Mouse (Mus musculus): ENCODE data around the gene Arhgef40. TPM values are rescaled to one million over a fixed set of nuclear protein-coding genes. Genes with fewer than 3 reads are reported as not detected.

Gene Arhgef40
- polyA plus RNA-seq, 1 experiment: 36.1 TPM

DNA sequence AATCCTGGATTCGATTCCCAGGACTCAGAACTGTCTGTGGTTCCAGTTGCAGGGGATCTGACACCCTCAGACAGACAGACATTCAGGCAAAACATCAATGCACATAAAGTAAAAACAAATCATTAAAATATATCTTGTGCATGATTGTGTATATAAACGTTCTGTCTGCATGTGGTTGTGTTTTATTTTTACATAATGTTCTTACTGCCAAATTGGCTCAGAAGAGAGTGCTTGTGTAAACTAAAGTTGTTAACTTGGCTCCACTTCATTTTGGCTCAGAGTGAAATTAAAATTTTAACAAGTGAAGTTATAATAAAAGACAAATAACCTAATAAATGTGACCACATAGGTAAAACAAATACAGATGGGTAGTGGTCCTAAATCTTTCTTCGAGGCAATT, 17.1 kb upstream of the Arhgef40 start:
- no peaks in the 10 kb centered on the region for H3K4me1 ChIP-seq (ENCODE audit: control insufficient read depth, insufficient read depth, low read length)
- no peaks in the 10 kb centered on the region for H3K36me3 ChIP-seq (ENCODE audit: control insufficient read depth, insufficient read depth, low read length)
- DNase-seq: no peak
- H3K4me3 ChIP-seq (ENCODE audit: insufficient read depth, low read depth, low read length): no peak overlapping the region
- no peak overlapping the region for H3K27ac ChIP-seq (ENCODE audit: insufficient read depth, low read depth, low read length)
- WGBS: 75% methylated on average over 3 of the region's 3 CpGs
- no peak for TF ChIP-seq POLR2A (IDR thresholded peaks at IDR 0.05; ENCODE audit: low read depth, low read length)
- TF ChIP-seq CTCF (conservative IDR thresholded peaks at IDR 0.05; ENCODE audit: insufficient read depth, insufficient read length, low read depth, low read length): no peak
- no peaks in the 10 kb centered on the region for H3K27me3 ChIP-seq (replicated peaks; ENCODE audit: control insufficient read depth, insufficient read depth, low read length)

GRCm38 (mm10) chr14:51979252-51979651, 5.3 kb upstream of the Arhgef40 start:
- DNase-seq: no peak
- Histone ChIP-seq H3K4me3 (ENCODE audit: insufficient read depth, low read depth, low read length) (no peak overlapping the region), H3K27ac (ENCODE audit: insufficient read depth, low read depth, low read length) (no peak overlapping the region), H3K27me3 (replicated peaks; ENCODE audit: control insufficient read depth, insufficient read depth, low read length) (no peaks in the 10 kb centered on the region), H3K4me1 (ENCODE audit: control insufficient read depth, insufficient read depth, low read length) (no peaks in the 10 kb centered on the region), H3K36me3 (ENCODE audit: control insufficient read depth, insufficient read depth, low read length) (no peaks in the 10 kb centered on the region)
- 88% methylated on average over 3 of the region's 3 CpGs for WGBS
- TF ChIP-seq POLR2A (IDR thresholded peaks at IDR 0.05; ENCODE audit: low read depth, low read length) (no peak), CTCF (conservative IDR thresholded peaks at IDR 0.05; ENCODE audit: insufficient read depth, insufficient read length, low read depth, low read length) (no peak)

GRCm38 (mm10) chr14:51983251-51983650, 1.3 kb upstream of the Arhgef40 start:
- no peak for DNase-seq
- 67% methylated on average over 4 of the region's 4 CpGs for WGBS

GRCm38 (mm10) chr14:51983855-51984246, 668 bp upstream of the Arhgef40 start:
- DNase-seq: no peak
- H3K4me1 ChIP-seq (ENCODE audit: control insufficient read depth, insufficient read depth, low read length): no peaks in the 10 kb centered on the region
- no peaks in the 10 kb centered on the region for H3K27me3 ChIP-seq (replicated peaks; ENCODE audit: control insufficient read depth, insufficient read depth, low read length)
- 62% methylated on average over 10 of the region's 10 CpGs for WGBS
- 0 out of 2 replicates have a peak overlapping the region, but pooled peaks have one; percentile 80 for H3K4me3 ChIP-seq (ENCODE audit: insufficient read depth, low read depth, low read length)
- H3K27ac ChIP-seq (ENCODE audit: insufficient read depth, low read depth, low read length): no peak overlapping the region
- no peak for TF ChIP-seq POLR2A (IDR thresholded peaks at IDR 0.05; ENCODE audit: low read depth, low read length)
- no peak for TF ChIP-seq CTCF (conservative IDR thresholded peaks at IDR 0.05; ENCODE audit: insufficient read depth, insufficient read length, low read depth, low read length)
- H3K36me3 ChIP-seq (ENCODE audit: control insufficient read depth, insufficient read depth, low read length): no peaks in the 10 kb centered on the region

More at GRCm38 (mm10) chr14:51983251-51983650, 1.3 kb upstream of the Arhgef40 start:
- H3K4me3 ChIP-seq (ENCODE audit: insufficient read depth, low read depth, low read length): no peak overlapping the region
- H3K4me1 ChIP-seq (ENCODE audit: control insufficient read depth, insufficient read depth, low read length): no peaks in the 10 kb centered on the region
- H3K27ac ChIP-seq (ENCODE audit: insufficient read depth, low read depth, low read length): no peak overlapping the region
- H3K27me3 ChIP-seq (replicated peaks; ENCODE audit: control insufficient read depth, insufficient read depth, low read length): no peaks in the 10 kb centered on the region
- no peaks in the 10 kb centered on the region for H3K36me3 ChIP-seq (ENCODE audit: control insufficient read depth, insufficient read depth, low read length)
- TF ChIP-seq POLR2A (IDR thresholded peaks at IDR 0.05; ENCODE audit: low read depth, low read length) (no peak), CTCF (conservative IDR thresholded peaks at IDR 0.05; ENCODE audit: insufficient read depth, insufficient read length, low read depth, low read length) (no peak)

- WGBS: 9% methylated on average over 27 of the region's 27 CpGs
- peak; percentile 77 for DNase-seq
- no peaks in the 10 kb centered on the region for H3K4me1 ChIP-seq (ENCODE audit: control insufficient read depth, insufficient read depth, low read length)
- no peaks in the 10 kb centered on the region for H3K36me3 ChIP-seq (ENCODE audit: control insufficient read depth, insufficient read depth, low read length)
- peak overlapping the region; percentile 66 for H3K27ac ChIP-seq (ENCODE audit: insufficient read depth, low read depth, low read length)
- H3K27me3 ChIP-seq (replicated peaks; ENCODE audit: control insufficient read depth, insufficient read depth, low read length): no peaks in the 10 kb centered on the region
- TF ChIP-seq CTCF (conservative IDR thresholded peaks at IDR 0.05; ENCODE audit: insufficient read depth, insufficient read length, low read depth, low read length) (no peak), POLR2A (IDR thresholded peaks at IDR 0.05; ENCODE audit: low read depth, low read length) (peak; percentile 13)
- peak overlapping the region; percentile 80 for H3K4me3 ChIP-seq (ENCODE audit: insufficient read depth, low read depth, low read length)
These were observed 1.0 kb downstream of the Arhgef40 start for GRCm38 (mm10) chr14:51985301-51986152.

GRCm38 (mm10) chr14:51986153-51986505, 1.6 kb downstream of the Arhgef40 start:
- no peak for DNase-seq
- no peaks in the 10 kb centered on the region for H3K27me3 ChIP-seq (replicated peaks; ENCODE audit: control insufficient read depth, insufficient read depth, low read length)
- TF ChIP-seq POLR2A (IDR thresholded peaks at IDR 0.05; ENCODE audit: low read depth, low read length): no peak
- no peak for TF ChIP-seq CTCF (conservative IDR thresholded peaks at IDR 0.05; ENCODE audit: insufficient read depth, insufficient read length, low read depth, low read length)
- H3K4me1 ChIP-seq (ENCODE audit: control insufficient read depth, insufficient read depth, low read length): no peaks in the 10 kb centered on the region
- WGBS: 41% methylated on average over 7 of the region's 7 CpGs
- peak overlapping the region; percentile 80 for H3K4me3 ChIP-seq (ENCODE audit: insufficient read depth, low read depth, low read length)
- no peaks in the 10 kb centered on the region for H3K36me3 ChIP-seq (ENCODE audit: control insufficient read depth, insufficient read depth, low read length)
- peak overlapping the region; percentile 66 for H3K27ac ChIP-seq (ENCODE audit: insufficient read depth, low read depth, low read length)

DNA sequence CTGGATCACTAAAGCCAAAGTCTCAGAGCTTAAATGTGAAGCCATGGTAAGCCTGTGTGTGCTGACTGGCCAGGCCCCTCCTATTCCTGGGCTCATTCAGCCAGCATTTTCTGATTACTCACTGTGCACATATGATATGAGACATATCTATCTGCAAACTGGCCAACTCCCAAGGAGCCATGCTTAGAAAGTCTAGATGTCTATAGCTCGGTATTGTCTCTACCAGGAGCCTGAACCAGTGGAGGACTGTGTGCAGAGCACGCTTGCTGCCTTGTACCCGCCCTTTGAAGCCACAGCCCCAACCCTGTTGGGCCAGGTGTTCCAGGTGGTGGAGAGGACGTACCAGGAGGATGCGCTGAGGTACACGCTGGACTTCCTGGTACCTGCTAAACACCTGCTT, 2.7 kb downstream of the Arhgef40 start:
- no peak for DNase-seq
- Histone ChIP-seq H3K36me3 (ENCODE audit: control insufficient read depth, insufficient read depth, low read length) (no peaks in the 10 kb centered on the region), H3K4me1 (ENCODE audit: control insufficient read depth, insufficient read depth, low read length) (no peaks in the 10 kb centered on the region), H3K27ac (ENCODE audit: insufficient read depth, low read depth, low read length) (no peak overlapping the region), H3K4me3 (ENCODE audit: insufficient read depth, low read depth, low read length) (no peak overlapping the region), H3K27me3 (replicated peaks; ENCODE audit: control insufficient read depth, insufficient read depth, low read length) (no peaks in the 10 kb centered on the region)
- 96% methylated on average over 6 of the region's 6 CpGs for WGBS
- TF ChIP-seq POLR2A (IDR thresholded peaks at IDR 0.05; ENCODE audit: low read depth, low read length) (no peak), CTCF (conservative IDR thresholded peaks at IDR 0.05; ENCODE audit: insufficient read depth, insufficient read length, low read depth, low read length) (no peak)

Data from kidney, adult 2 months (tissue).